Mouse (Mus musculus) limb, embryonic 14.5 days (tissue): ENCODE results near the gene Gm19410. TPM values are rescaled to one million over a fixed set of nuclear protein-coding genes. Genes with fewer than 3 reads are reported as not detected.
A peak's percentile ranks its signal among the peaks of the same experiment; 100 is the strongest.

Experiments used
- ATAC-seq: fragments of 200-750 bp; cut with Nextera tagmentation; 2 replicates; pipeline ENCODE4 v1.8.0; 2017; ENCODE audit warnings: low read depth, moderate number of reproducible peaks, moderate TSS enrichment; ENCODE audit not compliant: low FRiP score
- DNase-seq: peaks from one replicate; pipeline ENCODE4 v3.0.0-alpha.2; 2015; ENCODE audit warnings: low spot score
- H3K27ac ChIP-seq: fragments of 300-500 bp; sonication (generic); replicated peaks from 2 replicates; pipeline ENCODE4 v1.5.1; 2014; ENCODE audit warnings: low read depth, mild to moderate bottlenecking, low read length, moderate library complexity, mixed read lengths
- H3K27me3 ChIP-seq: fragments of 300-500 bp; sonication (generic); 2 replicates; pipeline ENCODE4 v1.6.1; 2014; ENCODE audit warnings: low read length, mixed read lengths; ENCODE audit not compliant: control insufficient read depth, insufficient read depth
- H3K36me3 ChIP-seq: fragments of 300-500 bp; sonication (generic); 2 replicates; pipeline ENCODE4 v1.6.1; 2014; ENCODE audit warnings: mild to moderate bottlenecking, low read length, moderate library complexity, mixed read lengths; ENCODE audit not compliant: control insufficient read depth, insufficient read depth
- H3K4me1 ChIP-seq: fragments of 300-500 bp; sonication (generic); 2 replicates; pipeline ENCODE4 v1.6.1; 2014; ENCODE audit warnings: antibody characterized with exemption, low read length, mixed read lengths; ENCODE audit not compliant: control insufficient read depth, insufficient read depth
- H3K4me2 ChIP-seq: fragments of 300-500 bp; sonication (generic); replicated peaks from 2 replicates; pipeline ENCODE4 v1.6.1; 2014; ENCODE audit warnings: low read depth, mild to moderate bottlenecking, low read length, moderate library complexity; ENCODE audit not compliant: severe bottlenecking
- H3K4me3 ChIP-seq: fragments of 300-500 bp; sonication (generic); replicated peaks from 2 replicates; pipeline ENCODE4 v1.5.1; 2014; ENCODE audit warnings: low read length
- H3K9ac ChIP-seq: fragments of 300-500 bp; sonication (generic); 2 replicates; pipeline ENCODE4 v1.6.1; 2014; ENCODE audit warnings: mild to moderate bottlenecking, low read depth, low read length, moderate library complexity; ENCODE audit not compliant: severe bottlenecking
- H3K9me3 ChIP-seq: fragments of 300-500 bp; sonication (generic); 2 replicates; pipeline ENCODE4 v1.6.1; 2016; ENCODE audit warnings: low read length; ENCODE audit not compliant: control insufficient read depth
- POLR2A ChIP-seq: fragments of 200-500 bp; IDR thresholded peaks from 2 replicates; pipeline ENCODE4 v1.8.0; 2012; ENCODE audit warnings: inconsistent platforms, mild to moderate bottlenecking, moderate library complexity, borderline replicate concordance; ENCODE audit not compliant: insufficient read depth, insufficient read length; ENCODE audit errors: extremely low read depth
- WGBS: fragments of 180-500 bp; shearing (Covaris S2); extraction: QIAGEN DNeasy Blood & Tissue Kit; methylation state at CpG from one replicate; pipeline ENCODE4 v1.1.7; 2014; 5-methylcytosine and 5-hydroxymethylcytosine counted together
- polyA plus RNA-seq, 2 experiments: library from polyadenylated mRNA; depleted of rRNA in 1 of 2; stranded (reverse) in 1 of 2; unstranded in 1 of 2; fragments of >200 nt; fragmentation: Nextera tagmentation in 1 of 2; extraction: Ambion mirVana in 1 of 2; gene quantifications; 2 replicates each; pipeline versions ENCODE4 v1.2.1 to v1.2.3; 2012 to 2014

Gene Gm19410
- polyA plus RNA-seq (2012; rRNA removed), result 0.01 and 0.06 TPM in 2 replicates
- 0.03 and 0.04 TPM in 2 replicates for polyA plus RNA-seq (2014; fragmentation: Nextera tagmentation; extraction: Ambion mirVana)

GRCm38 (mm10) chr8:35765499-35766193 is at the start of gene Gm19410:
Gene Gm19410, plus strand, starts transcription at chr8:35765790.
- H3K27ac ChIP-seq, result no peak within 1 kb of the TSS
- peaks cover 22% of the 10 kb centered on the region for H3K27me3 ChIP-seq
- DNase-seq, result no peak
- no peaks in the 10 kb centered on the region for H3K36me3 ChIP-seq
- H3K4me3 ChIP-seq, result peak within 1 kb of the TSS; percentile 41
- H3K4me2 ChIP-seq, result peak within 1 kb of the TSS; percentile 73
- peak within 1 kb of the TSS; percentile 38; the same call in 1 of the 2 replicates for H3K9ac ChIP-seq
- 0 out of 2 replicates have a peak, but pooled peaks have one; percentile 41 for ATAC-seq
- H3K4me1 ChIP-seq, result 0 out of 2 replicates have a peak, but pooled peaks cover 3% of the 10 kb centered on the region
- 3% methylated on average over 33 of the region's 35 CpGs for WGBS
- no peaks in the 10 kb centered on the region for H3K9me3 ChIP-seq
- TF ChIP-seq POLR2A, result no peak

- H3K9ac ChIP-seq, result no peak overlapping the region
- TF ChIP-seq POLR2A, result no peak
- WGBS, result 74% methylated on average over 3 of the region's 3 CpGs
- no peaks in the 10 kb centered on the region for H3K36me3 ChIP-seq
- DNase-seq (no peak), ATAC-seq (no peak)
- no peak overlapping the region for H3K4me2 ChIP-seq
- H3K27me3 ChIP-seq, result no peaks in the 10 kb centered on the region
- no peak overlapping the region for H3K27ac ChIP-seq
- H3K9me3 ChIP-seq, result no peaks in the 10 kb centered on the region
- H3K4me3 ChIP-seq, result no peak overlapping the region
- no peaks in the 10 kb centered on the region for H3K4me1 ChIP-seq
Measured at GRCm38 (mm10) chr8:35730776-35731175, 34.8 kb upstream of the Gm19410 start.

DNA sequence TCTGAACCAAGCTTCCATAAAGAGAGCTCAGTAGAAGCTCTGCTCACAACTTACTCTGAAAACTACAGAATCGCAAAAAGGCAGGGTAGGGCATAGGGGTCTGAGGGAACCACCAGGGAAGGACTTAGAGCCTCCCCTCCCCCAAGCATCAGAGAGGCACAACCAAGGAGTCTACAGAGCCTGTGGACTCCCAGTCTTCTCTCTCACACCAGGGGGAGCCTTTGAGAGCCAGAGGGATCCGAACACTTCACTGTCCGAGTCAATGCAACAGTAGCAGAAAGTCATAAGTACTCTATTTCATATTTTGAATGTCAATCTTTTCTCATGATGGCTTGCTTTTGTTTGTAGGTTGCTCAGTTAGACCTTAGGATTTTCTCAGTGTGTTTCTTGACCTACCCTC is 30.2 kb upstream of the Gm19410 start:
- Histone ChIP-seq H3K4me1 (no peaks in the 10 kb centered on the region), H3K27ac (no peak overlapping the region), H3K4me3 (no peak overlapping the region), H3K4me2 (no peak overlapping the region), H3K9ac (no peak overlapping the region), H3K27me3 (no peaks in the 10 kb centered on the region), H3K36me3 (no peaks in the 10 kb centered on the region), H3K9me3 (no peaks in the 10 kb centered on the region)
- ATAC-seq (no peak), DNase-seq (no peak)
- 74% methylated on average over 3 of the region's 3 CpGs for WGBS
- no peak for TF ChIP-seq POLR2A

DNA sequence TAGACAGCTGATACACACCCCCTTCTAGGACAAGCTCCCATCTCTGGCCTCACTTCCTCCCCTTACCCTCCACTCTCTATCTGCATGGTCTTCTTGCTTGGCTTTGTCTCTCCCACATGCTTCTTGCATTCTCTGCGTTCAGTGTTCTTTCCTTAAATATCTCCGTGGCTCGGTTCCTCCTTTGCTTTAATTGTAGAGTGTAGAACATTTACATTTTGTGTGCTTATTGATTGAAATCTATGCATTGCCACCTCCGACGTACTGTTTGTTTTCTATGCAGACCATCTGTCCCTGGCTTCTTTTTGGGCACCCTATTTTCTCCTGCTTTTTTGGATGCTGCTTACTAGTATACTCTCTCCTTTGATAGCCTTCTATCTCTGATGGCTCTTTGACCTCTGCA is 9.4 kb upstream of the Gm19410 start:
- no peaks in the 10 kb centered on the region for H3K27me3 ChIP-seq
- H3K9ac ChIP-seq, result no peak overlapping the region
- H3K36me3 ChIP-seq, result no peaks in the 10 kb centered on the region
- H3K4me3 ChIP-seq, result no peak overlapping the region
- WGBS, result 91% methylated on average over 5 of the region's 5 CpGs
- no peak overlapping the region for H3K4me2 ChIP-seq
- DNase-seq (no peak), ATAC-seq (no peak)
- no peaks in the 10 kb centered on the region for H3K9me3 ChIP-seq
- no peak for TF ChIP-seq POLR2A
- H3K4me1 ChIP-seq, result no peaks in the 10 kb centered on the region
- H3K27ac ChIP-seq, result no peak overlapping the region

- Histone ChIP-seq H3K4me1 (0 out of 2 replicates have a peak, but pooled peaks cover 3% of the 10 kb centered on the region), H3K27ac (no peak overlapping the region), H3K4me3 (peak overlapping the region; percentile 41), H3K27me3 (peaks cover 22% of the 10 kb centered on the region), H3K36me3 (no peaks in the 10 kb centered on the region), H3K4me2 (peak overlapping the region; percentile 73), H3K9ac (no peak overlapping the region; the same call in 1 of the 2 replicates), H3K9me3 (no peaks in the 10 kb centered on the region)
- no peak for TF ChIP-seq POLR2A
- ATAC-seq (no peak), DNase-seq (no peak)
- WGBS, result 5% methylated on average over 9 of the region's 9 CpGs
Measured at GRCm38 (mm10) chr8:35765020-35765419, 570 bp upstream of the Gm19410 start.
